Mouse (Mus musculus): ENCODE measurements around the gene Usp15. TPM values are rescaled to one million over a fixed set of nuclear protein-coding genes. Genes with fewer than 3 reads are reported as not detected.

Usp15 gene
- polyA plus RNA-seq, 1 experiment from 2014 or later = 79.0 TPM

GRCm38 (mm10) chr10:123084307-123084706 lies 112.5 kb downstream of the Usp15 start:
- WGBS = 62% methylated on average over 9 of the region's 9 CpGs
- H3K36me3 ChIP-seq = no peaks in the 10 kb centered on the region

GRCm38 (mm10) chr10:123076245-123077023 lies 120.4 kb downstream of the Usp15 start, which contains the start of gene Mon2:
TSS of gene Mon2 (minus strand) at chr10:123076505.
- H3K27ac ChIP-seq = peak within 1 kb of the TSS; percentile 94
- peak; percentile 98 for DNase-seq (ENCODE audit: low spot score)
- WGBS = 2% methylated on average over 58 of the region's 58 CpGs
- H3K36me3 ChIP-seq = peaks cover 20% of the 10 kb centered on the region
- no peaks in the 10 kb centered on the region for H3K9me3 ChIP-seq (replicated peaks)
- peaks cover 17% of the 10 kb centered on the region for H3K4me1 ChIP-seq
- no peaks in the 10 kb centered on the region for H3K27me3 ChIP-seq (ENCODE audit: low read depth, poor library complexity, severe bottlenecking)
- H3K4me3 ChIP-seq = peak within 1 kb of the TSS; percentile 91

More at GRCm38 (mm10) chr10:123084307-123084706, 112.5 kb downstream of the Usp15 start:
- Histone ChIP-seq H3K27ac (no peak overlapping the region), H3K9me3 (replicated peaks) (no peaks in the 10 kb centered on the region), H3K4me1 (peaks cover 8% of the 10 kb centered on the region; the same call in 1 of the 2 replicates), H3K4me3 (no peak overlapping the region), H3K27me3 (ENCODE audit: low read depth, poor library complexity, severe bottlenecking) (no peaks in the 10 kb centered on the region)
- DNase-seq (ENCODE audit: low spot score) = no peak

- Histone ChIP-seq H3K36me3 (peaks cover 20% of the 10 kb centered on the region), H3K27ac (peak overlapping the region; percentile 94), H3K27me3 (ENCODE audit: low read depth, poor library complexity, severe bottlenecking) (no peaks in the 10 kb centered on the region), H3K9me3 (replicated peaks) (no peaks in the 10 kb centered on the region), H3K4me1 (peaks cover 17% of the 10 kb centered on the region), H3K4me3 (peak overlapping the region; percentile 91)
- WGBS = under 1% methylated on average over 48 of the region's 48 CpGs
- DNase-seq (ENCODE audit: low spot score) = no peak
These were observed 121.0 kb downstream of the Usp15 start for GRCm38 (mm10) chr10:123075751-123076242.

GRCm38 (mm10) chr10:123071997-123072396 lies 124.8 kb downstream of the Usp15 start:
- Histone ChIP-seq H3K4me3 (no peak overlapping the region), H3K9me3 (replicated peaks) (peaks cover 3% of the 10 kb centered on the region; the same call in 1 of the 2 replicates), H3K27me3 (ENCODE audit: low read depth, poor library complexity, severe bottlenecking) (no peaks in the 10 kb centered on the region), H3K36me3 (peaks cover 39% of the 10 kb centered on the region), H3K4me1 (peaks cover 16% of the 10 kb centered on the region), H3K27ac (no peak overlapping the region)
- 84% methylated on average over 2 of the region's 2 CpGs for WGBS
- DNase-seq (ENCODE audit: low spot score) = no peak

- Histone ChIP-seq H3K9me3 (replicated peaks) (no peaks in the 10 kb centered on the region), H3K4me3 (no peak overlapping the region), H3K27ac (no peak overlapping the region), H3K36me3 (peaks cover 6% of the 10 kb centered on the region; the same call in 1 of the 2 replicates), H3K4me1 (no peaks in the 10 kb centered on the region), H3K27me3 (ENCODE audit: low read depth, poor library complexity, severe bottlenecking) (no peaks in the 10 kb centered on the region)
- 92% methylated on average over 2 of the region's 2 CpGs for WGBS
- DNase-seq (ENCODE audit: low spot score) = no peak
These were observed 133.8 kb downstream of the Usp15 start for GRCm38 (mm10) chr10:123063021-123063420.

GRCm38 (mm10) chr10:123060831-123061230 lies 136.0 kb downstream of the Usp15 start:
- Histone ChIP-seq H3K27me3 (ENCODE audit: low read depth, poor library complexity, severe bottlenecking) (no peaks in the 10 kb centered on the region), H3K4me1 (no peaks in the 10 kb centered on the region), H3K4me3 (no peak overlapping the region), H3K27ac (no peak overlapping the region), H3K9me3 (replicated peaks) (no peaks in the 10 kb centered on the region), H3K36me3 (peaks cover 9% of the 10 kb centered on the region; the same call in 1 of the 2 replicates)
- DNase-seq (ENCODE audit: low spot score) = no peak
- 94% methylated on average over 6 of the region's 6 CpGs for WGBS

- no peaks in the 10 kb centered on the region for H3K4me1 ChIP-seq
- peaks cover 9% of the 10 kb centered on the region; the same call in 1 of the 2 replicates for H3K36me3 ChIP-seq
- H3K9me3 ChIP-seq (replicated peaks) = no peaks in the 10 kb centered on the region
- no peaks in the 10 kb centered on the region for H3K27me3 ChIP-seq (ENCODE audit: low read depth, poor library complexity, severe bottlenecking)
- WGBS = 87% methylated on average over 1 of the region's 1 CpGs
- no peak overlapping the region for H3K27ac ChIP-seq
- H3K4me3 ChIP-seq = no peak overlapping the region
- no peak for DNase-seq (ENCODE audit: low spot score)
These were observed 139.7 kb downstream of the Usp15 start for GRCm38 (mm10) chr10:123057082-123057481.

- no peaks in the 10 kb centered on the region for H3K4me1 ChIP-seq
- H3K9me3 ChIP-seq (replicated peaks) = no peaks in the 10 kb centered on the region
- no peaks in the 10 kb centered on the region for H3K27me3 ChIP-seq (ENCODE audit: low read depth, poor library complexity, severe bottlenecking)
- no peak overlapping the region for H3K4me3 ChIP-seq
- no peak overlapping the region for H3K27ac ChIP-seq
- peaks cover 9% of the 10 kb centered on the region; the same call in 1 of the 2 replicates for H3K36me3 ChIP-seq
- no peak for DNase-seq (ENCODE audit: low spot score)
- WGBS = 90% methylated on average over 10 of the region's 10 CpGs
These were observed 140.3 kb downstream of the Usp15 start for GRCm38 (mm10) chr10:123056463-123056862.

GRCm38 (mm10) chr10:123055205-123056000 lies 141.4 kb downstream of the Usp15 start:
- Histone ChIP-seq H3K36me3 (peaks cover 20% of the 10 kb centered on the region), H3K27ac (no peak overlapping the region), H3K4me1 (no peaks in the 10 kb centered on the region), H3K4me3 (no peak overlapping the region), H3K9me3 (replicated peaks) (no peaks in the 10 kb centered on the region), H3K27me3 (ENCODE audit: low read depth, poor library complexity, severe bottlenecking) (no peaks in the 10 kb centered on the region)
- WGBS = 86% methylated on average over 9 of the region's 9 CpGs
- no peak for DNase-seq (ENCODE audit: low spot score)

Small RNA genes within 50 kb of the gene (microRNA-seq; reads per million reads assigned to microRNA genes)
- not detected for gene Gm27920

Other genes starting within 250 kb of the Usp15 start
- gene Mon2, start 120.5 kb downstream of the Usp15 start, polyA plus RNA-seq (2016; fragmentation: Nextera tagmentation; extraction: Ambion mirVana) = 20.6 and 21.9 TPM in 2 replicates
- gene Fam19a2, start 67.0 kb upstream of the Usp15 start, polyA plus RNA-seq (2016; fragmentation: Nextera tagmentation; extraction: Ambion mirVana) = 0.69 and 1.6 TPM in 2 replicates